Mouse (Mus musculus) spleen, embryonic (tissue): ENCODE data around the gene Akna.

Source experiments
- CTCF ChIA-PET: fragments of 350-600 bp; sonication (Branson Sonifier 250); formaldehyde crosslinking; loops from one replicate; lab custom pipeline; 2022; lab: Charles Lee

Akna gene

GRCm38 (mm10) chr4:63342491-63342890 is 60.7 kb downstream of the Akna start:
- CTCF ChIA-PET = no interaction called here

GRCm38 (mm10) chr4:63338414-63339076 is 64.6 kb downstream of the Akna start:
- CTCF ChIA-PET = no interaction called here

- CTCF ChIA-PET = no interaction called here
Measured at GRCm38 (mm10) chr4:63333403-63333802, 69.8 kb downstream of the Akna start.

GRCm38 (mm10) chr4:63323275-63323815 is 79.8 kb downstream of the Akna start:
- CTCF ChIA-PET = no interaction called here

GRCm38 (mm10) chr4:63319566-63319965 is 83.6 kb downstream of the Akna start:
- CTCF ChIA-PET = interaction anchor here (0.6 to 0.7 kb wide), 3 partner anchors 21 to 139 kb away, joined by 3 to 17 read pairs (median 3); no protein-coding TSS in a partner anchor
